Mouse (Mus musculus) hindbrain, embryonic 16.5 days (tissue): ENCODE measurements at regions not wholly inside any gene's neighbourhood (a gene's known extent, or its start where the extent isn't known, plus 50 kb on each side); places are given as distances from the start of the nearest gene placed in this dataset.

Experiments used
- ATAC-seq: fragments of 200-750 bp; cut with Nextera tagmentation; 2 replicates; pipeline ENCODE4 v1.8.0; 2017; ENCODE audit warnings: moderate TSS enrichment, moderate library complexity
- H3K27ac ChIP-seq: fragments of 300-500 bp; sonication (generic); 2 replicates; pipeline ENCODE4 v1.5.1; 2014; ENCODE audit warnings: low read depth, mild to moderate bottlenecking, control low read depth, low read length, moderate library complexity
- H3K27me3 ChIP-seq: fragments of 300-500 bp; sonication (generic); replicated peaks from 2 replicates; pipeline ENCODE4 v1.6.1; 2014; ENCODE audit warnings: low read length; ENCODE audit not compliant: control insufficient read depth, insufficient read depth
- H3K36me3 ChIP-seq: fragments of 300-500 bp; sonication (generic); 2 replicates; pipeline ENCODE4 v1.6.1; 2014; ENCODE audit warnings: mild to moderate bottlenecking, low read length, moderate library complexity, mixed read lengths; ENCODE audit not compliant: control insufficient read depth, insufficient read depth
- H3K4me1 ChIP-seq: fragments of 300-500 bp; sonication (generic); 2 replicates; pipeline ENCODE4 v1.6.1; 2014; ENCODE audit warnings: low read depth, low read length; ENCODE audit not compliant: control insufficient read depth, insufficient read depth
- H3K4me2 ChIP-seq: fragments of 300-500 bp; sonication (generic); 2 replicates; pipeline ENCODE4 v1.6.1; 2014; ENCODE audit warnings: mild to moderate bottlenecking, low read length, control low read depth, moderate library complexity
- H3K4me3 ChIP-seq: fragments of 300-500 bp; sonication (generic); 2 replicates; pipeline ENCODE4 v1.5.1; 2014; ENCODE audit warnings: mild to moderate bottlenecking, low read length, control low read depth, moderate library complexity
- H3K9ac ChIP-seq: fragments of 300-500 bp; sonication (generic); 2 replicates; pipeline ENCODE4 v1.6.1; 2014; ENCODE audit warnings: low read depth, mild to moderate bottlenecking, control low read depth, low read length, moderate library complexity
- H3K9me3 ChIP-seq: fragments of 300-500 bp; sonication (generic); 2 replicates; pipeline ENCODE4 v1.6.1; 2014; ENCODE audit warnings: mild to moderate bottlenecking, low read length, moderate library complexity; ENCODE audit not compliant: control insufficient read depth
- WGBS: fragments of 180-500 bp; shearing (Covaris S2); extraction: QIAGEN DNeasy Blood & Tissue Kit; methylation state at CpG from one replicate; pipeline ENCODE4 v1.1.7; 2014; 5-methylcytosine and 5-hydroxymethylcytosine counted together

DNA sequence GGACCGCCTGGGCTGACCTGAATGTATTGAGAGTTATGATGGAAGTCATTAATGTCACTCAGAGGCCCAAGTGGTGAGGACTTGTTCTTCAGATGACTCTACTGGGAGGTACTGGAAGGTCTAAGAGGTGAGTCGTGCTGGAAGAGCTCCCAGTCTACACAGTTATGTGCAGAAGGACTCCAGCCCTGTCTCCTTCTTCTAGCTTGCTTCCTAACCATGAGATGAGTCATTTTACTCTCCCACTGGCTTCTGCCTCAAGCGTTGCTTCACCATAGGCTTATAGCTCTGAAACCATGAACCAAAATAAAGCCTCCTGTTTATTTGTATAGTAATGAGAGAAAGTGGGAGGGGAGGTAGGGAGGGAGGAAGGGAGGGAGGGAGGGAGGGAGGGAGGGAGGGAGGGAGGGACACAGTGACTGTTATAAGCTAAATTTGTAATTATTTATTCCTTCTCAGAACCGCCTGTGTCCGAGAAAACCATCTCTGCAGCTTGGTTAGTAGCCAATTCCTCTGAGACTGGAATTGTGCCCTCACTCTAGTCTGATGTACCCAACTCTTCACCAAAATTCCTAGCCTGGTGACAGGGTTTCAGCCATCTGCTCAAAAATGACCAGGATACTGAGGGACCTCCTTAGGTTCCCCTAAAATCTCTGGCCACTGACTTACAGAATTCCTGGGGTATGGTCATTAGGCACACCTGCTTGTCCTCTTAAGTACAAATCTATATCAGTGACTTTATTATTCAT lies 211.6 kb upstream of the Atp2b1 start:
- 83% methylated on average over 5 of the region's 5 CpGs for WGBS
- H3K4me3 ChIP-seq, result no peak overlapping the region
- H3K27me3 ChIP-seq, result no peaks in the 10 kb centered on the region
- no peak overlapping the region for H3K9ac ChIP-seq
- H3K4me2 ChIP-seq, result no peak overlapping the region
- no peak overlapping the region for H3K27ac ChIP-seq
- ATAC-seq, result no peak
- H3K36me3 ChIP-seq, result no peaks in the 10 kb centered on the region
- no peaks in the 10 kb centered on the region for H3K9me3 ChIP-seq
- H3K4me1 ChIP-seq, result no peaks in the 10 kb centered on the region

DNA sequence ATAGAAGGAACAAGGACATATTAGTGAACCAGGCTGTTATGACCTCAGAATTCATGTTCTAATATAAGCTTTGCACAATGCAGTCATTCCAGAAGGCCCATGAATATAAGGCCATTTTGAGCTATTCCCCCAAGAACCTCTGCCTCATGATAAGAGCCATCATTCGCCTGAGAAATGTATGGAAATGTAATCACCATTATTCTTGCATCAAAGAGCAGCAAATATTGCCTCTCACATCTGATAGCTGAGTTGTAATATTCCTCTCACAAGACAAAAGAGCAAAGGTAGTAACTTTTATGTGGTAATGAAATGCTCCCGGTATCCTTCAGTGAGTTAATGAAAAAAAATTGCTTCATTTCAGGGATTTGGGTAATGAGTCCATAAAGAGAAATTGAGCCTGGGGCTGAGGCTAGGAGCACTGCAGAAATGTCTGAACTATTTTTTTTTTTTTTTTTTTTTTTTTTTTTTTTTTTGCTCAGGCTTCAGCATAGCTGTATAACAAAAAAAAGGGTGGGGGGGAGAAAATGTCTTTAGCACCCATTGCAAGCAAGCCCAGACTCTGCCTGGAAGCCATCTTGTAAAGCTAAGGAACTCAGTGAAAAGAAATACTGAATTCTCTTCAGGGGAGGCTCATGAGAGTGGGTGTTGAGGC lies 210.4 kb upstream of the Atp2b1 start:
- no peak overlapping the region for H3K27ac ChIP-seq

DNA sequence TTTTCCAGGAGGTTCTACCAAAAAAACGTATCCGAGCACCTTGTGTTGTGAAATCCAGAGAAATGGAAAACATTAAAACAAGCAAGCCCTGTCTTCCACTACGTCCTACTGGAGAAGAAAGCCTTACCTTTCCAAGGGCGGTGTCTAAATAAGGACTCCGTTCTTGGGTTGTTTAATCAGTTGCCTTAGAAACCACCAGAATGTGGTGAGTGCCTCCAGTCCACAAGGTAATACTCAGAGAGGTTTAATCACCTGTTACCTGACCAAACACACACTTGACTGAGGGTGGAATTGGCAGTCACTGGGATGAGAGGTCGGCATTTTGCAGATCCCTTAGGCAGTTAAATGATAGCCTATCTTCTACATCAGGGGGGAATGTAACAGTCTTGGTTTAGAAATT lies 209.6 kb upstream of the Atp2b1 start:
- no peaks in the 10 kb centered on the region for H3K36me3 ChIP-seq
- 92% methylated on average over 6 of the region's 6 CpGs for WGBS
- no peak overlapping the region for H3K9ac ChIP-seq
- H3K4me2 ChIP-seq, result no peak overlapping the region
- H3K27me3 ChIP-seq, result no peaks in the 10 kb centered on the region
- no peak overlapping the region for H3K4me3 ChIP-seq
- no peak for ATAC-seq
- no peaks in the 10 kb centered on the region for H3K4me1 ChIP-seq
- no peaks in the 10 kb centered on the region for H3K9me3 ChIP-seq
- H3K27ac ChIP-seq, result no peak overlapping the region

More for the DNA sequence above, 210.4 kb upstream of the Atp2b1 start:
- 66% methylated on average over 2 of the region's 2 CpGs for WGBS
- Histone ChIP-seq H3K27me3 (no peaks in the 10 kb centered on the region), H3K4me1 (no peaks in the 10 kb centered on the region), H3K4me3 (no peak overlapping the region), H3K36me3 (no peaks in the 10 kb centered on the region), H3K9ac (no peak overlapping the region), H3K9me3 (no peaks in the 10 kb centered on the region), H3K4me2 (no peak overlapping the region)
- ATAC-seq, result no peak

DNA sequence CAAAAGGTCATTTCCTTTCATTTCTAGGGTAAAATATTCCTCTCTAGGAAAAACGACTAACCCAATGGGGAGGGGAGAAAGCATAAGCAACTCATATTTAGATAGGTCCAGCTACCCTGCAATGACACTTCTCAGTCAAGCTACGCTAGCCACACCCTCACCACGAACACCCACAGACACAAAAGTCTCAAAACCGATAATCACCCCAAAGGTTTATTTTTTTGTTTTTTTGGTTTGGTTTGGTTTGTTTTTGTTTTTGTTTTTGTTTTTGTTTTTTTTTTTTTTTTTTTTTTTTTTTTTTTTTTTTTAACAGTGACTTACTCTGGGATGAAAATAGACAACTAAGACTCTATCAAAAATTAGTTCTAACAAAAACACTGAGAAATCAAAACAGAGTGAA lies 196.3 kb upstream of the Atp2b1 start:
- Histone ChIP-seq H3K4me1 (no peaks in the 10 kb centered on the region), H3K27me3 (no peaks in the 10 kb centered on the region), H3K27ac (no peak overlapping the region), H3K36me3 (no peaks in the 10 kb centered on the region), H3K4me2 (no peak overlapping the region), H3K4me3 (no peak overlapping the region), H3K9me3 (no peaks in the 10 kb centered on the region), H3K9ac (no peak overlapping the region)
- WGBS, result 92% methylated on average over 4 of the region's 4 CpGs
- no peak for ATAC-seq

DNA sequence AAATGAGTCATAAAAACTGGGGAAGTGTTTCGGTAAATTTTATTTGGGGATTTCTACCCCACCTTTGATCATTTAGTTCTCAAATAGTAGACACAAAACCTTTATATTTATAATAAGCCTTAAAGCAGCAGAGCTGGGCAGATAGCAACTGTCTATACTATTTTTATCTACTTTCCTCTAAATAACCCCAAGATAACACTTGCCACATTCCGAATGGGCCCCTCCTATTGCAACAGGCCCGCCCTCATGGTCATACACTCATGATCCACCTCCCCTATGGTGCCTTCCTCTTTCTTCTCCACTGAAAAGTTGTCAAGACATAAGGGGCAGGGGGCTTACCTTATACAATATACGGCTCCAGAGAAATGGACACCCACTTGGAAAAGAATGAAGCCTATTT lies 195.5 kb upstream of the Atp2b1 start:
- Histone ChIP-seq H3K27me3 (no peaks in the 10 kb centered on the region), H3K4me1 (no peaks in the 10 kb centered on the region), H3K27ac (no peak overlapping the region), H3K4me2 (no peak overlapping the region), H3K9ac (no peak overlapping the region), H3K36me3 (no peaks in the 10 kb centered on the region), H3K9me3 (no peaks in the 10 kb centered on the region), H3K4me3 (no peak overlapping the region)
- 90% methylated on average over 4 of the region's 4 CpGs for WGBS
- ATAC-seq, result no peak

DNA sequence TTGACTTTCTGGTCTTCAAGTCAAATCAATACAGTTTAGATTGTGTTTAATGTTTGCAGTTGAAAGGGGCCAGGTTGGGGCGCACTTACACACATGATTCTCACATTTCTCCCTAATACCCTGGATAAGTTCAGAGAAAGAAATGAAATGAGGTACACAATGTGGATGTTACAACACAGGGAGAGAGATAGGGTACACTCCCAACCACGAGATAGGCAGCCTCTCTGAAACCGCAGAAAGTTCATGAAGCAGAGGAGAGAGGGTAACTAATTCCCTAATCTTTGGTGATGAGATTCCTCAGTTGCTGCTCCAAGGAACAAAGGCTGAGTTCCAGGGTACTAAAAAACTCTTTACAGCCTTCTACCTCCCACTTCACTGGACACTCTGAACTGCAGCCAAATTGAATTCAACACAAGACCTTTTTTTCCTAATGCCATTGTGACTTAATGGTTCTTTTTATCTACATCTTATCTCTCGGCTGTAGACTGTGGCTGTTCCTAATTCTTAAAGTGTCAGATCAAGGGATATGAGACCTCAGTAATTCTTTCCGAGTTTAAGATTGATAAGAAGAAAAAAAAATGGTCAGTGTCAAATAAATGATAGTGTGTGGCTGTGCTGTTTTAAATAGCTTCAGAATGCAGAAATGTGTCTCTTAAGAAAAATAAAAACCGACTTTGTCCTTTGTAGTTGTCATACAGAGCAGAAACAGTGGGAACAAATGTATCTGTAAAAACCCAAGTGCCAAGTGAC lies 193.8 kb upstream of the Atp2b1 start:
- H3K27ac ChIP-seq, result no peak overlapping the region
- no peak for ATAC-seq
- no peaks in the 10 kb centered on the region for H3K36me3 ChIP-seq
- no peak overlapping the region for H3K4me2 ChIP-seq
- H3K9ac ChIP-seq, result no peak overlapping the region
- no peaks in the 10 kb centered on the region for H3K4me1 ChIP-seq
- H3K9me3 ChIP-seq, result no peaks in the 10 kb centered on the region
- no peaks in the 10 kb centered on the region for H3K27me3 ChIP-seq
- WGBS, result 58% methylated on average over 6 of the region's 6 CpGs
- no peak overlapping the region for H3K4me3 ChIP-seq

DNA sequence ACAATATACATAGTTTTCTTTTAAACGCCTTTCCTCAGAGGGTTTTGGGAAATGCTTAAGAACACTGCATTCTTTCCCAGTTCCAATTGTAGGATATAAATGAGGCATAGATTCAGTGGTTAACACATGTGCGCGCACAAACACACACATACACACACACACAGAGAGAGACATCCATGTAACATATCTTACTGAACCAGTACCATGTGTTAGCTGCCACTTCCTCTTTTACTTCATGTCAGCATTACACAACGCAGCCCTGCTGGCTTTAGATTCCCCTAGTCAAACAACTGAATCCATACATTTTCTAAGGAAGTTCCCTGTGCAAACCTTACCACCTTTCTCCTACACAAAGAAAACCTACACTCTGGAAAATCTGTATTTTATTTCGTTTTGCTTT lies 189.1 kb upstream of the Atp2b1 start:
- H3K4me3 ChIP-seq, result no peak overlapping the region
- H3K9ac ChIP-seq, result no peak overlapping the region
- H3K4me1 ChIP-seq, result no peaks in the 10 kb centered on the region
- WGBS, result 88% methylated on average over 5 of the region's 5 CpGs
- no peaks in the 10 kb centered on the region for H3K9me3 ChIP-seq
- no peaks in the 10 kb centered on the region for H3K27me3 ChIP-seq
- no peak for ATAC-seq
- H3K27ac ChIP-seq, result no peak overlapping the region
- H3K36me3 ChIP-seq, result no peaks in the 10 kb centered on the region
- H3K4me2 ChIP-seq, result no peak overlapping the region

DNA sequence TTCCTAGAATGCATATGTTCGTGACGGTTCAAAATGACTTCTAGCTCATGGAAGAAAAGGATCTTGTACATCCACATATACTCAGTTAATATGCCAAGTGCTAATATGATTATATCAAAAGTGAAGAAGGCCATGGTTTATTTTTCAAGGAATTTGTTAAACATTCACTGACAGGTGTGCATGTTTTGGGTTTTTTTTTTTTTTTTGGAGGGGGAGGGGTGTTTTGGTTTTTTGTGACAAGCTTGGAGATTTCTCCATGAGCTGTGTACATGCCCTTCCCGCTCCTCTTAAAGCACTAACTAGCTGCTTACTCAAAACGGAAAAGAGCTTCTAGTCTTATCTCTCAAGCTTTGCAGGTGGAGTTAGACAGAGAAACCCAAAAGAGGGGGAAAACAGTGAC lies 187.1 kb upstream of the Atp2b1 start:
- Histone ChIP-seq H3K4me3 (no peak overlapping the region), H3K4me1 (no peaks in the 10 kb centered on the region), H3K27me3 (no peaks in the 10 kb centered on the region), H3K9me3 (no peaks in the 10 kb centered on the region), H3K27ac (no peak overlapping the region), H3K36me3 (no peaks in the 10 kb centered on the region), H3K9ac (no peak overlapping the region), H3K4me2 (no peak overlapping the region)
- WGBS, result 90% methylated on average over 4 of the region's 4 CpGs
- no peak for ATAC-seq

DNA sequence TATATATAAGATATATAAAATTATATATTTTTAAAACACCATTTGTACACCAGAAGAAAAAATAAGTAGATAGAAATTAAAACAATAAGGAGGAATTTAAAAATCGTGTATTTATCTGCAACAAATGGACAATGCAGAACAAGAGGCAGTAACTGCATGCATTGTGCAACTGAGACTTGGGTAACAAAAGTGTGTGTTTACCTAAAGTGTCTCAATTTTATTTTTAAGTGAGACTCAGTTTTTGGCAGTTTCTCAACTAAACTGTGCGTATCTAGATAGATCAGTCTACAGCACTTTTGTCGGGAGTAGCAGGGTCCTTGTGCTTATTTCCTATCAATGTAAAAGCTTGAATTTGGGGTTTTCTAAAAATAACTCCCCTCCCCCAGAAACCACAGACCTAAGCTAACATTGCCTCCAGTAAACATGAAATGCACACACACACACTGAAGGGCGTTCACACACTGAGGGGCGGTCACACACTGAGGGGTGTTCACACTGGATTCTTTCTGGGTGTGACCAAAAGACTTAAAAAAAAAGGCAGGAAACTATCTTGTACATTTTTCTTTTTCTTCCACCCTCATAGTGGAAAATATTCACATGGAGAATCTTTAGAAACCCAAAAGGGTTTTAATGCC lies 185.7 kb upstream of the Atp2b1 start:
- no peaks in the 10 kb centered on the region for H3K27me3 ChIP-seq
- no peaks in the 10 kb centered on the region for H3K9me3 ChIP-seq
- no peak overlapping the region for H3K4me2 ChIP-seq
- H3K9ac ChIP-seq, result no peak overlapping the region
- H3K27ac ChIP-seq, result no peak overlapping the region
- WGBS, result 89% methylated on average over 5 of the region's 5 CpGs
- no peaks in the 10 kb centered on the region for H3K36me3 ChIP-seq
- H3K4me3 ChIP-seq, result no peak overlapping the region
- no peak for ATAC-seq
- H3K4me1 ChIP-seq, result no peaks in the 10 kb centered on the region
